Mouse (Mus musculus): ENCODE measurements around the gene Plekha3.

DNA sequence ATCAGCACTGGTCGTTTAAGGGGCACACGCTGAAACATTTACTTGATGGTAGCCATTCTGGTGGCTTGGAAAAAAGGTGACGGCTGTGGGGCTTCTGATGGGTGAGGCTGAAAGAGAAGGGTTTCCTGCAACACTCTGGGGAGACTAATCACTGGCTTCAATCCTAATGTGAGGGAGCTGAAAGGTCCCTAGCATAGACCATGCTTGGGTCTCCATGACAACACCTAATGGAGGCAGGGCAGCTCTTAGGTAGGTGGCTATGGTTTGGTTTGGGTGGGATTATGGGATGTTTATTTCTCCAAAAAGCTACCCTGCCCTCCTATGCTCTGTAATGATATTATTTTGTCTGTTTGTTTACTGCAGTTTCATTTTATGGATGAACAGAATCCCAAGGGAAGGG, 19.6 kb upstream of the Plekha3 start:
- TF ChIP-seq CTCF (IDR thresholded peaks at IDR 0.05; ENCODE audit: borderline replicate concordance, extremely low read depth, insufficient read depth, insufficient read length) (no peak), POLR2A (IDR thresholded peaks at IDR 0.05; ENCODE audit: borderline replicate concordance, extremely low read depth, insufficient read depth, insufficient read length, poor library complexity, severe bottlenecking) (no peak)

Data from brain, embryonic 14.5 days (tissue).